Mouse (Mus musculus): ENCODE measurements around the gene Nosip.

- no peak for TF ChIP-seq POLR2A (IDR thresholded peaks at IDR 0.05; ENCODE audit: control insufficient read depth, extremely low read depth, insufficient read depth, low read length, poor library complexity)
- TF ChIP-seq CTCF (IDR thresholded peaks at IDR 0.05; ENCODE audit: borderline replicate concordance, control insufficient read depth, extremely low read depth, insufficient read depth, low read length, poor library complexity) = no peak
Measured at GRCm38 (mm10) chr7:45028351-45028750, 33.9 kb upstream of the Nosip start.
